Mouse (Mus musculus): Measurements from ENCODE around the gene Nav2.

DNA sequence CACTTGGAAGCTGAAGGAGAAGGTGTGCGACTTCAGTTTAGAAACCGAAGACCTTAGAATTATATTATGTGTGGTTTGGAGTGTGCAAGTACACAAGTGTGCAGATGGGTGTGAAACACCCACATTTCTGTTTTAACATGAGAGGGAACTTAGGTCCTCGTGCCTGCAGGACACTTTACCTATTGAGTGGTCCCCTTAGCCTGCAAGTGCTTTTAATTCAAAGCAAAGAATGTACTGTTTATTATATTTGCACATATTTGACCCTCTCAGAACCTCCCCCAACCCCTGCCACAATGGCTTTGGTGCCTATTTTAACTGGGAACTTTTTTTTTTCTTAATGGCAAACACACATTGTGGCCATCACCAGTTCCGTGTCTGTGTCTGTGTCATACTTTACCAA lies 334.6 kb downstream of the Nav2 start:
- TF ChIP-seq POLR2A (IDR thresholded peaks at IDR 0.05; ENCODE audit: insufficient read length, low read depth) (no peak), MYOG (IDR thresholded peaks at IDR 0.05; ENCODE audit: control insufficient read depth in 1 of 3, insufficient read depth in 1 of 3, insufficient read length in 2 of 3, low read depth in 2 of 3) (no peak), TCF12 (IDR thresholded peaks at IDR 0.05; ENCODE audit: insufficient read depth, poor library complexity, severe bottlenecking) (no peak)
